Mouse (Mus musculus): ENCODE data around the gene Slc25a12. TPM values are rescaled to one million over a fixed set of nuclear protein-coding genes. Genes with fewer than 3 reads are reported as not detected.
A peak's percentile ranks its signal among the peaks of the same experiment; 100 is the strongest.

Gene Slc25a12
- total RNA-seq (2014; rRNA removed) (158 and 199 TPM in 2 replicates), polyA plus RNA-seq (2015; fragmentation: Nextera tagmentation; extraction: Ambion mirVana) (104 and 122 TPM in 2 replicates)

GRCm38 (mm10) chr2:71367125-71367880 is at the start of gene Slc25a12:
Slc25a12 (minus strand) TSS chr2:71367749.
- Histone ChIP-seq H3K27ac (peak within 1 kb of the TSS; percentile 89), H3K36me3 (ENCODE audit: insufficient read depth, low read length) (no peaks in the 10 kb centered on the region), H3K9ac (replicated peaks; ENCODE audit: low read length) (peak within 1 kb of the TSS; percentile 75), H3K4me2 (ENCODE audit: low read depth, low read length) (peak within 1 kb of the TSS; percentile 75), H3K9me3 (ENCODE audit: low read length) (no peaks in the 10 kb centered on the region), H3K4me3 (ENCODE audit: low read length) (peak within 1 kb of the TSS; percentile 77), H3K4me1 (ENCODE audit: insufficient read depth, low read length) (0 out of 2 replicates have a peak, but pooled peaks cover 7% of the 10 kb centered on the region), H3K27me3 (ENCODE audit: insufficient read depth, low read length) (no peaks in the 10 kb centered on the region)
- 1% methylated on average over 57 of the region's 57 CpGs for WGBS
- TF ChIP-seq CTCF (IDR thresholded peaks at IDR 0.05; ENCODE audit: low read depth) = no peak
- DNase-seq (ENCODE audit: low spot score) (peak; percentile 95), ATAC-seq (peak; percentile 97)

DNA sequence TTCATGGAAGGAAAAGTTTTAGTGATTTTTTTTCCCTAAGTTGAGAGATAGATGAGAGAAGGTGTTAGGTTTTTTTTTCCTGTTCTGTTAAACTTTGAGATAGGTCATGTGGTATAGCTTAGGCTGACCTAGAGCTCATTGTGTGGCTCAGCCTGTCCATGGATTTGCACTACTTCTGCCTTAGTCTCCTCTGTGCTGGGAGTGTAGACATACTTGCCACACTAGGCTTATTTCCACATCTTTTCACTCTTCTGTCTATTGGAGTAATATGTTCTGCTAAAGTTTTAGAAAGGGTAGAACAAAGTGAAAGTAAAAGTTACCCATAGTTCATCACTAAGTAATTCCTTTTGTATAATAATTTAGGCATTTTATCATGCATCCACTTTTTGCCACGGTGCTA is 38.1 kb upstream of the Slc25a12 start:
- ATAC-seq (no peak), DNase-seq (ENCODE audit: low spot score) (no peak)
- Histone ChIP-seq H3K9me3 (ENCODE audit: low read length) (no peaks in the 10 kb centered on the region), H3K4me2 (ENCODE audit: low read depth, low read length) (no peak overlapping the region), H3K4me1 (ENCODE audit: insufficient read depth, low read length) (no peaks in the 10 kb centered on the region), H3K27ac (no peak overlapping the region), H3K27me3 (ENCODE audit: insufficient read depth, low read length) (no peaks in the 10 kb centered on the region), H3K36me3 (ENCODE audit: insufficient read depth, low read length) (no peaks in the 10 kb centered on the region), H3K4me3 (ENCODE audit: low read length) (no peak overlapping the region), H3K9ac (replicated peaks; ENCODE audit: low read length) (no peak overlapping the region)
- no peak for TF ChIP-seq CTCF (IDR thresholded peaks at IDR 0.05; ENCODE audit: low read depth)
- WGBS = 94% methylated on average over 1 of the region's 1 CpGs

- peak overlapping the region; percentile 54 for H3K9ac ChIP-seq (replicated peaks; ENCODE audit: low read length)
- H3K4me3 ChIP-seq (ENCODE audit: low read length) = peak overlapping the region; percentile 91
- TF ChIP-seq CTCF (IDR thresholded peaks at IDR 0.05; ENCODE audit: low read depth) = no peak
- 66% methylated on average over 9 of the region's 9 CpGs for WGBS
- no peak for DNase-seq (ENCODE audit: low spot score)
- no peak overlapping the region for H3K27ac ChIP-seq
- H3K9me3 ChIP-seq (ENCODE audit: low read length) = no peaks in the 10 kb centered on the region
- peaks cover 4% of the 10 kb centered on the region; the same call in 1 of the 2 replicates for H3K4me1 ChIP-seq (ENCODE audit: insufficient read depth, low read length)
- no peak for ATAC-seq
- H3K27me3 ChIP-seq (ENCODE audit: insufficient read depth, low read length) = no peaks in the 10 kb centered on the region
- no peaks in the 10 kb centered on the region for H3K36me3 ChIP-seq (ENCODE audit: insufficient read depth, low read length)
- H3K4me2 ChIP-seq (ENCODE audit: low read depth, low read length) = peak overlapping the region; percentile 72
Observed at GRCm38 (mm10) chr2:71389864-71390263, 22.3 kb upstream of the Slc25a12 start.

- ATAC-seq (peak; percentile 100), DNase-seq (ENCODE audit: low spot score) (peak; percentile 98)
- H3K27ac ChIP-seq = peak within 1 kb of the TSS; percentile 73; the same call in 1 of the 2 replicates
- peaks cover 4% of the 10 kb centered on the region; the same call in 1 of the 2 replicates for H3K4me1 ChIP-seq (ENCODE audit: insufficient read depth, low read length)
- H3K4me2 ChIP-seq (ENCODE audit: low read depth, low read length) = peak within 1 kb of the TSS; percentile 72
- H3K4me3 ChIP-seq (ENCODE audit: low read length) = peak within 1 kb of the TSS; percentile 91
- TF ChIP-seq CTCF (IDR thresholded peaks at IDR 0.05; ENCODE audit: low read depth) = peak; percentile 37
- no peaks in the 10 kb centered on the region for H3K27me3 ChIP-seq (ENCODE audit: insufficient read depth, low read length)
- H3K9ac ChIP-seq (replicated peaks; ENCODE audit: low read length) = peak within 1 kb of the TSS; percentile 54
- WGBS = under 1% methylated on average over 65 of the region's 66 CpGs
- H3K9me3 ChIP-seq (ENCODE audit: low read length) = no peaks in the 10 kb centered on the region
- no peaks in the 10 kb centered on the region for H3K36me3 ChIP-seq (ENCODE audit: insufficient read depth, low read length)
Observed at GRCm38 (mm10) chr2:71388951-71389763, 21.6 kb upstream of the Slc25a12 start, which contains the start of gene Hat1. Hat1 (plus strand) TSS chr2:71388958.

- no peaks in the 10 kb centered on the region for H3K36me3 ChIP-seq (ENCODE audit: insufficient read depth, low read length)
- peaks cover 4% of the 10 kb centered on the region; the same call in 1 of the 2 replicates for H3K4me1 ChIP-seq (ENCODE audit: insufficient read depth, low read length)
- H3K4me3 ChIP-seq (ENCODE audit: low read length) = no peak overlapping the region
- no peak for DNase-seq (ENCODE audit: low spot score)
- H3K27me3 ChIP-seq (ENCODE audit: insufficient read depth, low read length) = no peaks in the 10 kb centered on the region
- no peaks in the 10 kb centered on the region for H3K9me3 ChIP-seq (ENCODE audit: low read length)
- WGBS = 90% methylated on average over 6 of the region's 6 CpGs
- no peak overlapping the region for H3K4me2 ChIP-seq (ENCODE audit: low read depth, low read length)
- H3K9ac ChIP-seq (replicated peaks; ENCODE audit: low read length) = no peak overlapping the region
- no peak for ATAC-seq
- H3K27ac ChIP-seq = no peak overlapping the region
- no peak for TF ChIP-seq CTCF (IDR thresholded peaks at IDR 0.05; ENCODE audit: low read depth)
Observed at GRCm38 (mm10) chr2:71387766-71388165, 20.2 kb upstream of the Slc25a12 start.

GRCm38 (mm10) chr2:71383890-71384289 is 16.3 kb upstream of the Slc25a12 start:
- H3K4me2 ChIP-seq (ENCODE audit: low read depth, low read length) = no peak overlapping the region
- H3K9me3 ChIP-seq (ENCODE audit: low read length) = no peaks in the 10 kb centered on the region
- WGBS = 54% methylated on average over 11 of the region's 11 CpGs
- no peak for TF ChIP-seq CTCF (IDR thresholded peaks at IDR 0.05; ENCODE audit: low read depth)
- H3K4me1 ChIP-seq (ENCODE audit: insufficient read depth, low read length) = no peaks in the 10 kb centered on the region
- H3K4me3 ChIP-seq (ENCODE audit: low read length) = no peak overlapping the region
- ATAC-seq (no peak), DNase-seq (ENCODE audit: low spot score) (no peak)
- H3K27ac ChIP-seq = no peak overlapping the region
- H3K27me3 ChIP-seq (ENCODE audit: insufficient read depth, low read length) = no peaks in the 10 kb centered on the region
- no peak overlapping the region for H3K9ac ChIP-seq (replicated peaks; ENCODE audit: low read length)
- H3K36me3 ChIP-seq (ENCODE audit: insufficient read depth, low read length) = no peaks in the 10 kb centered on the region
